Mouse (Mus musculus) E14TG2a.4 (cell line): ENCODE measurements around the gene Rbm39.

Experiments
- CTCF ChIP-seq: conservative IDR thresholded peaks from 2 replicates; pipeline ENCODE4 v1.5.1; 2014; ENCODE audit warnings: low read length
- NANOG ChIP-seq: IDR thresholded peaks from 2 replicates; pipeline ENCODE4 v1.6.1; 2014; ENCODE audit warnings: borderline replicate concordance, low read length, mixed read lengths

DNA sequence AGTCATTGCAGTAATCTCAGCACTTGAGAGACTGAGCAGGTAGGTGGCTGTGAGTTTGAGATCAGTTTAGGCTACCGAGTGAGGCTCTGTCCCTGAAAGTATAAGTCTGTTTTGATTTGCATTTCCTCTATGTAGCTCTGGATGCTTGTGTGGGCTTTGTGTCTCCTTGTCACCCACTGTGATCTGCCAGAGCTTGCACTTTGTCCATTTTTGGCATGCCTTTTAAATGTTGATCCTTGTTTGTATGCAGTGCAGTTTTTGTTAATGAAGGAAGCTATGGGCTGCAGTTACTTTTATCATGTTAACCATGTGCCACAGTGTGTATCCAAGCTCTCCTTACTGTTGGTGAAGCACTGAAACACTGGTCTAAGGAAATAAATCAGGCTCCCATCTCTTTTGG lies 37.7 kb upstream of the Rbm39 start:
- TF ChIP-seq CTCF, result no peak
- TF ChIP-seq NANOG, result peak; percentile 47; the same call in 1 of the 2 replicates
